Mouse (Mus musculus) embryo, embryonic 10.5 days (tissue): Measurements from ENCODE around the gene Tspan9.

Source experiments
- DNase-seq: peaks from one replicate; pipeline ENCODE4 v3.0.0-alpha.2; 2015; ENCODE audit warnings: low spot score

The Tspan9 gene

DNA sequence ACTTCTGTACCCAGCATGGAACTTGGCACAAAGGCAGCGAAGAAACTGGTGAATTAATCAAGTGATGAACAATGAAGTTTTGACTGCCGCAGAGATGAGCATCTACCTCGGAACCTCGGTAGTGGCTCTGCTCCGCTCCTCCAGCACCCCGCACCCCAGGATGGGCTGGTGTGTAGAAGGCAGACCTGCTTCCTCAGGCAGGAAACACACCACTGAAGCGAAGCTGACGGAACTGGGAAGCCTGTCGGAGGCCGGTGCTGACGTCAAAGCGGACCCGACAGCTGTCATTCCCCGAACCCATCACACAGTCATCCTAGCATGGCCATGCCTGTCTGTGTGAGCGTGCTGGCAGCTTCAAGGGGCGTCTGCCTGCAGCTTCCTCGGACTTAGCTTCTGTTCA lies 131.6 kb downstream of the Tspan9 start:
- DNase-seq = no peak

- DNase-seq = no peak
These were observed 132.3 kb downstream of the Tspan9 start for GRCm38 (mm10) chr6:128011071-128011477.

GRCm38 (mm10) chr6:128010135-128010971 lies 133.0 kb downstream of the Tspan9 start:
- peak; percentile 40 for DNase-seq

GRCm38 (mm10) chr6:128007982-128008562 lies 135.3 kb downstream of the Tspan9 start:
- no peak for DNase-seq

DNA sequence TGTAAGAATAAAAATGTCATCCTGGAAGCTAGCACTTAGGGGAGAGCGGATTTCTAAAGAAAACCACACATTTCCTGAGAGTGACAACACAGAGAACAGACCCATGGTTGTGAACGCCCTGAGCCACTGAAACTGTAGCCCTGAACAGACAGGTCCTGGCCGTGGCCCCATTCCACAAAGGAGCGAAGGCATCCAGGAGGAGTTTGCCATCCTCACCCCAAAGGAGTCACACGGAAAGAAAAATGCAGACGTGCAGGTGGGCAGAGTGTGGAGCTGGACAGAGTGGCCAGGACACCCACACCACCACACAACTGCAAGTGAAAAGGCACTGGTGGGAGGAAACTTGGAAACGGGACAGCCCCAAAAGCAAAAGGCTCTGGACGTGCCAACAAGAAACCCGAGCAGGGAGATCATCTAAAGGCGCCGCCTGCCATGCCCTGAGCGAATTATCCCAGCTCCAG lies 136.1 kb downstream of the Tspan9 start:
- DNase-seq = no peak

DNA sequence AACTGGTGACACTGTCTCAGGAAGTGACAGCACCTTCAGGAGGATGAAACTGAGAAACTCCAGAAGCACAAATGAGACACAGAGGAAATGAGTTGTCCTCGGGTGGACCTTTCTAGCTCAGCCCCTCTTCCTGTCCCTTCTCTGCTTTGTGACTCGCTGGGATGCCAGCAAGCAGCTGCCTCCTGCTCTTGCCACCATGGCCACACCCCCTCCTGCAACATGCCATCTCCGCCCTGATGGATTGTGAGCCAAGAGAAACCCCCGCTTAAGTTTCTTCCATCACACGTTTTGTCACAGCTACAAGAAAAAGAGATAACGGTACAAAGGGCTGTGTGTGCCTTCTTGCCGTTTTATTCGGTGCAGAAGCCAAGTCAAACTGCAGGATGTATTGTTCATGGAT lies 137.2 kb downstream of the Tspan9 start:
- no peak for DNase-seq

- no peak for DNase-seq
These were observed 138.8 kb downstream of the Tspan9 start for GRCm38 (mm10) chr6:128004544-128004943.

GRCm38 (mm10) chr6:128003542-128003941 lies 139.9 kb downstream of the Tspan9 start:
- DNase-seq = no peak

GRCm38 (mm10) chr6:128002667-128003066 lies 140.7 kb downstream of the Tspan9 start:
- DNase-seq = no peak

- no peak for DNase-seq
These were observed 141.3 kb downstream of the Tspan9 start for GRCm38 (mm10) chr6:128002104-128002503.

DNA sequence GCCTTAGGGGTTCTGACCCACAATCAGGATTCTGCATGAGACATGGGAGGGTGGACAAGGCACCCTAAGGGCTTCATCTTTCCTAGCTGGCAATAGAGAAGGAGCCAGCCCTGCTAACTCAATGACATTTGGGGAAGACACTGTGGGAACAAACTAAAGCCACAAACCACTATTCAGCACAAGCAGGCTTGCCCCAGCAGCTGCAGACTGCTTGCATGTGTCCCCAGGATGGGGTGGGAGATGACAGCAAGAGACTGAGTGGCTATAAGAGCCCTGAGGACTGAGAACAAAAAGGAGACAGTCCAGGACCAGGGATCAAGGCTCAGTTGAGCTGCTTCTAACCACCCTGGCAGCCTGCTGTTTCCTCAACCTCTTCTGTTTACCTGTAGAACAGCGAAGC lies 141.8 kb downstream of the Tspan9 start:
- DNase-seq = no peak

- DNase-seq = no peak
These were observed 142.6 kb downstream of the Tspan9 start for GRCm38 (mm10) chr6:128000777-128001176.

GRCm38 (mm10) chr6:127999118-127999517 lies 144.3 kb downstream of the Tspan9 start:
- DNase-seq = no peak

DNA sequence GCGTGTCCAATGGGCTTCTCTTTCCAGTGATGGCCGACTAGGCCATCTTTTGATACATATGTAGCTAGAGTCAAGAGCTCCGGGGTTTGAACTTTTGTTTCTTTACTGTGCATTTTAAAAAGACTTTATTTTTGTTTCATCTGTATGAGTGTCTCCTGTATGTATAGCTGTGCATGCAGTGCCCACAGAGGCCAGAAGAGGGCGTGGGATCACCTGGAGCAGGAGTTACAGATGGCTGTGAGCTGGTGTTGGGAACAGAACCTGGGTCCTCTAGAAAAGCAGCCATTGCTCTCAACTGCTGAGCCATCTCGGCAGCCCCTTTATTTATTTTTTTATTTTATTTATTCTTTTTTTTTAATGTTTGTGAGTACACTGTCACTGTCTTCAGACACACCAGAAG lies 146.5 kb downstream of the Tspan9 start:
- no peak for DNase-seq

GRCm38 (mm10) chr6:127992993-127993392 lies 150.4 kb downstream of the Tspan9 start:
- no peak for DNase-seq

GRCm38 (mm10) chr6:127991509-127992176 lies 151.8 kb downstream of the Tspan9 start:
- DNase-seq = no peak

GRCm38 (mm10) chr6:127989624-127990212 lies 153.7 kb downstream of the Tspan9 start:
- DNase-seq = no peak

DNA sequence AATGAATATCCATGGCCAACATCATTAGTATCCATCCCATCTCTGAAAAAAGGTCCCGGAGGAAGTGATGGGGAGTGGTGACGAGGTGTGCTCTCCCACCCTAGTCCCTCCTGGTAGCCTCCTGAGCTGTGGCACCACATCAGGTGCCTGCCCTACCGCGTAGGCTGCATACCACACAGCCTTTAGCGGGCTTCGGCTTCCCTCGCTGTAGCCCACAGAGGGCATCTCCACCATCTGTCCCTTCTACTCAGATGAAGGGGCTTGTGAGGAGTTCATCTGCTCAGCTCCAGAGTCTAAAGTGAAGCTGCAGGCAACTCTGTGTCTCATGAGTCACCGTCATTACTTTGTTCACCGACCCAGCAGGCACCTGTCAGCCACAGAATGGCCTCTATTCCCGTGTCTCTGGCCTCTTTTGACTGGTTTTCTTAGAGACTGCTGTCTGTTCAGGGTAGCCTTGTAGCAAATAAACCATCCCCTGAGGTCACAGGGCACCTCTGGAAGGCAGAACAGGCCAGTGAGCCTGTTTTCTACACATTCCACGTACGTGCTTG lies 154.4 kb downstream of the Tspan9 start:
- DNase-seq = no peak

- DNase-seq = no peak
These were observed 156.0 kb downstream of the Tspan9 start for GRCm38 (mm10) chr6:127987374-127987773.

- DNase-seq = no peak
These were observed 157.0 kb downstream of the Tspan9 start for GRCm38 (mm10) chr6:127986357-127986756.

GRCm38 (mm10) chr6:127981176-127981575 lies 162.2 kb downstream of the Tspan9 start:
- no peak for DNase-seq

- DNase-seq = peak; percentile 46
These were observed 162.9 kb downstream of the Tspan9 start for GRCm38 (mm10) chr6:127980381-127981045.
